Mouse (Mus musculus) bone marrow macrophage, adult 2 months (primary cell): ENCODE measurements around the gene 4930579F01Rik.

Experiments used
- CTCF ChIP-seq: IDR thresholded peaks from 2 replicates; pipeline ENCODE4 v1.5.1; 2012; ENCODE audit warnings: low read depth, mild to moderate bottlenecking, low read length, moderate library complexity
- POLR2A ChIP-seq: IDR thresholded peaks from 2 replicates; pipeline ENCODE4 v1.6.1; 2012; ENCODE audit warnings: mild to moderate bottlenecking, low read depth, low read length, borderline replicate concordance

DNA sequence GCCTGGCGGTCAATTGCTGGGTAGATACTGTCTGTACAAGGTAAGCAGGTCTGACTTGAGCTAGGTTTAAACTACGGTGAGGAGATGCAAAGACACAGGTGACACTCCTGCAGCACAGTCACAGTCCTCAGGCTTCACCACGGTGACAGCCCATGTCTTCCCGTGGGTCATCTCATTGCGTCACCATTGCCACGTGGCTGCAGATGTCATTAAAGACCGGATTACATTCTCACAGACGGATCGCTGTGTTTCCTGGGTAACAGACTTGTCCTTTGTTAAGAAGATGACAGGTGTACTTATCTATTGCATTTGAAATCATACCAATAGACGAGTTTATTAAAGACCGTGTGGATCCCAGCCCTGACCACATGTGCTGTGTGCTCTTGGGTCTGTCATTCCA lies 27.5 kb upstream of the 4930579F01Rik start:
- no peak for TF ChIP-seq CTCF
- TF ChIP-seq POLR2A: no peak
